Mouse (Mus musculus): ENCODE results near the gene Nfat5. TPM values are rescaled to one million over a fixed set of nuclear protein-coding genes. Genes with fewer than 3 reads are reported as not detected.
A peak's percentile ranks its signal among the peaks of the same experiment; 100 is the strongest.

The Nfat5 gene
- polyA plus RNA-seq, 1 experiment, result 42.7 TPM

DNA sequence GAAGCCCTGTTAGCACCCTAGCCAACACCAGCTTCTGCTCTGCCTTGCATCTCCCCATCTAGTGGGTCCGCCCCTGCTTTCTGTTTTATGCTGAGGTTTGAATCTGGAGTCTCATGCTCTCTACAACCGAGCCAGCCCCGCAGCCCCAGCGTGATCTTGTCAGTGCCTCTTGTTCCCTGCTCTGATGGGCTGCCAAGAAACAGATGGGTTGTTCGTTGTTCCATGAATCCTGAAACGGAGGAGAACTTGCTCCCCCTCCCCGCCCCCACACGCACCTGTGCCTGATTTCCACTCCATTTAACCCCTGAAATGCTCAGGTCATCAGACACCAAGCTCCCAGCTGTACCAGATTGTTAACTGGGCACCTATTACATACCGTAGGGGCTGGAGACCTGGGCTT lies 106.2 kb downstream of the Nfat5 start:
- peak; percentile 74 for DNase-seq (ENCODE audit: low read depth)
- TF ChIP-seq CTCF (IDR thresholded peaks at IDR 0.05; ENCODE audit: borderline replicate concordance, extremely low read depth, insufficient read depth, insufficient read length) (no peak), POLR2A (IDR thresholded peaks at IDR 0.05; ENCODE audit: borderline replicate concordance, extremely low read depth, insufficient read depth, insufficient read length, poor library complexity, severe bottlenecking) (no peak)

- DNase-seq (ENCODE audit: low read depth), result no peak
- TF ChIP-seq CTCF (IDR thresholded peaks at IDR 0.05; ENCODE audit: borderline replicate concordance, extremely low read depth, insufficient read depth, insufficient read length) (no peak), POLR2A (IDR thresholded peaks at IDR 0.05; ENCODE audit: borderline replicate concordance, extremely low read depth, insufficient read depth, insufficient read length, poor library complexity, severe bottlenecking) (no peak)
Measured at GRCm38 (mm10) chr8:107401866-107402265, 108.6 kb downstream of the Nfat5 start.

DNA sequence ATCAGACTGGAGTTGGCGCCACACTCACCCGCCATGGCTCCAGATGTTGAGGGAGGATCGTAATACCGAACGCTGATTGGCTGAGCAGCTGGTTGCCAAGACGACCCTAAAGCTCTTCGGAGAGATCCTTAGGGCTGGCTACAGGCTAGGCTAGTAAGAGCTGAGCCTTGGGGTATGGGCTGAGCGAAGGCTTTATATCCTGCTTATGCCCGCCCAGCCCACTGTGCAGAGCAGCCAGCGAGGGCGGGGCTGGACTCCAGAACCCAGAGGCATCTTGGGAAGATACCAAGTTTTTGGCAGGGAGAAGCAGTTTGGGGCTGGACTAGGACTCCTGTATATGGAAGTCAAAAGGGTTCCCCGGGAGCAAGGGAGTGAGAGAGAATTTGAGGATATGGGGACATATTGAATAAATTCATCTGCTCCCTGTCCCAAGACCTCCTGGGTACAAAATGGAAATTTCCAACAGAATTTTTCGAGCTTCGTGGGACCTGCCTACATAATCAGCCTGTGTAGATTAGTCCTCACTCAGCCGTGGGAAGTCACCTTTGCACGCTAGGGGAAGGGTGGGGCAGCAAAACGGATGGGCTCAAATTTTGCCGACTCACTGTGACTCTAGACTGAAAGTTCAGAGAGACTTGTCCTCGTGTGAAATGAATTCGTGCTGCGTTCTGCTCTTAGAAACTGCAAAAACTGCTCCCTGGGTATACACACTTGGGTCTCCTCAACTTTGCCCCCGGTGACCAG lies 109.9 kb downstream of the Nfat5 start, which contains the start of gene Nqo1:
Gene Nqo1 (minus strand): TSS at position 169 of the 744 bp plus-strand sequence.
- TF ChIP-seq CTCF (IDR thresholded peaks at IDR 0.05; ENCODE audit: borderline replicate concordance, extremely low read depth, insufficient read depth, insufficient read length) (no peak), POLR2A (IDR thresholded peaks at IDR 0.05; ENCODE audit: borderline replicate concordance, extremely low read depth, insufficient read depth, insufficient read length, poor library complexity, severe bottlenecking) (no peak)
- DNase-seq (ENCODE audit: low read depth), result peak; percentile 92

- TF ChIP-seq POLR2A (IDR thresholded peaks at IDR 0.05; ENCODE audit: borderline replicate concordance, extremely low read depth, insufficient read depth, insufficient read length, poor library complexity, severe bottlenecking) (no peak), CTCF (IDR thresholded peaks at IDR 0.05; ENCODE audit: borderline replicate concordance, extremely low read depth, insufficient read depth, insufficient read length) (no peak)
Measured at GRCm38 (mm10) chr8:107404057-107404456, 110.8 kb downstream of the Nfat5 start.

DNA sequence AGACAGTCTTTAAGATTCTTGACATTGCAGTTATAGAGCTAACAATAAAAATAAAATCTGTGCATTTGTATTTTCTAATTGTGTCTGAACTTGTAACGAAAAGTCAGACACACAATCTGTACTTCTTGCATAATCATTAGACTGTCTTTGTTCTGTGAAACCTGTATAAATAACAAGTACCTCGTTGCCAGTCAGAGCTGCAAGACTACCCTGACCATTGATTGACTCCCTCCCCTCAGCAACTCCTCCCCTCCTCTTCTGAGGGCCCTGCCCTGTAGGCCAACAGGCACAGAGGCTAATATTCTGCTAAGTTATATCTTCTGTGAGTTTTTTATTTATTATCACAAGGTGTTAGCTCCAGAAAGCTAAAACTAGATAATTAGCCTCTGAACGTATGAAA lies 112.7 kb downstream of the Nfat5 start:
- no peak for TF ChIP-seq CTCF (IDR thresholded peaks at IDR 0.05; ENCODE audit: borderline replicate concordance, extremely low read depth, insufficient read depth, insufficient read length)
- TF ChIP-seq POLR2A (IDR thresholded peaks at IDR 0.05; ENCODE audit: borderline replicate concordance, extremely low read depth, insufficient read depth, insufficient read length, poor library complexity, severe bottlenecking), result no peak
- DNase-seq (ENCODE audit: low read depth), result no peak

More at GRCm38 (mm10) chr8:107404057-107404456, 110.8 kb downstream of the Nfat5 start:
- DNase-seq (ENCODE audit: low read depth), result no peak

GRCm38 (mm10) chr8:107411391-107411790 lies 118.1 kb downstream of the Nfat5 start:
- no peak for TF ChIP-seq POLR2A (IDR thresholded peaks at IDR 0.05; ENCODE audit: borderline replicate concordance, extremely low read depth, insufficient read depth, insufficient read length, poor library complexity, severe bottlenecking)
- peak; percentile 75; the same call in 1 of the 2 replicates for TF ChIP-seq CTCF (IDR thresholded peaks at IDR 0.05; ENCODE audit: borderline replicate concordance, extremely low read depth, insufficient read depth, insufficient read length)
- DNase-seq (ENCODE audit: low read depth), result peak; percentile 55

GRCm38 (mm10) chr8:107412552-107412951 lies 119.3 kb downstream of the Nfat5 start:
- no peak for DNase-seq (ENCODE audit: low read depth)
- TF ChIP-seq POLR2A (IDR thresholded peaks at IDR 0.05; ENCODE audit: borderline replicate concordance, extremely low read depth, insufficient read depth, insufficient read length, poor library complexity, severe bottlenecking) (no peak), CTCF (IDR thresholded peaks at IDR 0.05; ENCODE audit: borderline replicate concordance, extremely low read depth, insufficient read depth, insufficient read length) (no peak)

DNA sequence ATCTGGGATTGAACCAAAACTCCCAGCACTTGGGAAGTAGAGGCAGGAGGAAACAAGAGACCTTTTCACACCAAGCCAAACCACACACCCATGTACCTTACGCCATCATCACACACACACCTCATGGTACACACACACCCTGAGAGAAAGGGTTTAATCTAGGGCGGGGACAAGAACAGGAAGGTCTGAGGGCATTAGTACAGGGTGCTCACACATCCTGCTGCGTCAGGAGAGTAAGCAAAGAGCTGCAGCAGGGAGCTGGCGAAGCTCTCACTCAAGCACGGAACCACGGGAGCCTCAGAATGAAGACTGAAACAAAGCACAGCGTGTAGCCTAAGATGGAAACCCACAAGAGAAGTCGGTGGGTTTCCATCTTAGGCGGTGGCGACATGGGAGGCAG lies 120.6 kb downstream of the Nfat5 start:
- DNase-seq (ENCODE audit: low read depth), result no peak
- no peak for TF ChIP-seq POLR2A (IDR thresholded peaks at IDR 0.05; ENCODE audit: borderline replicate concordance, extremely low read depth, insufficient read depth, insufficient read length, poor library complexity, severe bottlenecking)
- no peak for TF ChIP-seq CTCF (IDR thresholded peaks at IDR 0.05; ENCODE audit: borderline replicate concordance, extremely low read depth, insufficient read depth, insufficient read length)

- TF ChIP-seq POLR2A (IDR thresholded peaks at IDR 0.05; ENCODE audit: borderline replicate concordance, extremely low read depth, insufficient read depth, insufficient read length, poor library complexity, severe bottlenecking) (no peak), CTCF (IDR thresholded peaks at IDR 0.05; ENCODE audit: borderline replicate concordance, extremely low read depth, insufficient read depth, insufficient read length) (no peak)
- DNase-seq (ENCODE audit: low read depth), result no peak
Measured at GRCm38 (mm10) chr8:107417001-107417400, 123.7 kb downstream of the Nfat5 start.

DNA sequence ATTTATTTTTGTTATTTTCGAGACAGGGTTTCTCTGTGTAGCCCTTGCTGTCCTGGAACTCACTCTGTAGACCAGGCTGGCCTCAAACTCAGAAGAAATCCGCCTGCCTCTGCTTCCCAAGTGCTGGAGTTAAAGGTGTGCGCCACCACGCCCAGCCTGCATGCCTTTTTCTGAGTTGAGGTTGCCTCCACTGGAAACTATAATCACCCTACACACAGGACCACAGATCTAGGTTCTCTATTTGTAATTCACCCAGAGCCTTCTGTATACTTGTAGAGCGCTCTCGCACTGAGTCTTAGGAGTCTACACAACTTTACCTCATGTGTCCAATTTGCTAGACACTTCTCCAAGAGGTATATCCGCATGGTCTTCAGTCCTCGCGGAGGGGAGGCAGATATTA lies 130.9 kb downstream of the Nfat5 start:
- no peak for TF ChIP-seq POLR2A (IDR thresholded peaks at IDR 0.05; ENCODE audit: borderline replicate concordance, extremely low read depth, insufficient read depth, insufficient read length, poor library complexity, severe bottlenecking)
- no peak for TF ChIP-seq CTCF (IDR thresholded peaks at IDR 0.05; ENCODE audit: borderline replicate concordance, extremely low read depth, insufficient read depth, insufficient read length)
- no peak for DNase-seq (ENCODE audit: low read depth)

- peak; percentile 99 for DNase-seq (ENCODE audit: low read depth)
- TF ChIP-seq POLR2A (IDR thresholded peaks at IDR 0.05; ENCODE audit: borderline replicate concordance, extremely low read depth, insufficient read depth, insufficient read length, poor library complexity, severe bottlenecking) (peak; percentile 85; the same call in 1 of the 2 replicates), CTCF (IDR thresholded peaks at IDR 0.05; ENCODE audit: borderline replicate concordance, extremely low read depth, insufficient read depth, insufficient read length) (peak; percentile 96)
Measured at GRCm38 (mm10) chr8:107424597-107425229, 131.4 kb downstream of the Nfat5 start, which contains the start of gene Nob1. Gene Nob1, minus strand, starts transcription at chr8:107425051.
